Mouse (Mus musculus): ENCODE measurements around the gene Cdk15. TPM values are rescaled to one million over a fixed set of nuclear protein-coding genes. Genes with fewer than 3 reads are reported as not detected.

The Cdk15 gene
- polyA plus RNA-seq (2017; shearing (Covaris generic)), result not detected

DNA sequence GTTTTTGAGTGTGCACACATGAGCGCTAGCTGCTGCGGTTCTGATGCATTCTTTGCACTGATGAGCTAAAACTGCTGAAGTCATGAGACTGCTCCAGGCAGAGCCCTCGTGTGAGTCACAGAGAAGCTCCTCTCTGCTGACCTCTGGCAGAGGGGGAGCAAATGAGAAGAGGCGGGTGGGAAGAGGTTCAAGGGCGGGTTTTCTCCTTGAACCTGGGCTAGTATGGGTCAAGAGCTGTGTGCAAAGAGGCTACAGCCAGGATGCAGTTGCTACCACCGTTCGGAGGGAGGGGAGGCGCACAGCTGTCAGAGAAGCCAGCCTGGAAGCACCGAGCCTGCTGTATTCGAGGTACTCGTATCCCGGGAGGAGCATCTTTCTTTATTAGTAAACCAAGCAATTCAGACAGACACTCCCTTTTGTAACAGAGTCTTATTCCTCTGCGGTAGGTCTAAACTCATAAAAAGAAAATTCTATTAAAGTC is at the start of gene Cdk15:
Gene Cdk15, plus strand, starts transcription at position 156 of the 481 bp plus-strand sequence.

DNA sequence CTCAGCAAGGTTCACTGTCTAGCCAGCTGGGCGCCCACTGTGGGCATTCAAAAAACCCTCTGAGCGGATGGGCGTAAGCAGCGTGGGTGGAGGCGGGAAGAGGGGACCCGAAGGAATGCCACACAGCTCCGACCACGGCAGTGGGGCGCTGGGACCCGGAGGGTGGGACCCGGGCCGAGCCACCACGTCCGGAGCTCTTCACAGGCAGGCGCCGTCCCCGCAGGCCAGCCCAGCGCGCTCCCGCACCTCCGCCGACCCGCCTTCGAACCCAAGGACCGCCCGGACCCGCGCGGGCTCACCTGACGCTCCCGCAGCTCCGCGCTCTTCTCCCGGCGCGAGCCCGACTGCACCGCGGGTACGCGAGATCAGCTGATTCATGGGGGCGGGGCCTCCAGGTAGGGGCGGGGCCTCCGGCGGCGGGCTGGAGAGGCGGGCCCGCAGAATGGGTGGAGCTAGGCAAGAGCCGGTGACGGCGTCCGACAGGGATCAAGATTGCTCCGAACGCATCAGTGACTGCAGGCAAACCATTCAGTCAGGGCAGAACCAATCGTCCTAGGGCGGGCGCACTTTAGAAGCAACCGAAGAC is 19.8 kb upstream of the Cdk15 start, which contains the start of gene Als2:
Gene Als2, minus strand, starts transcription at position 376 of the 586 bp plus-strand sequence.

Other genes with a start within 250 kb of the Cdk15 start
- not detected for gene C2cd6, start 162.0 kb upstream of the Cdk15 start, polyA plus RNA-seq (2017; shearing (Covaris generic))
- 4.7 TPM for gene Tmem237, start 136.5 kb upstream of the Cdk15 start, polyA plus RNA-seq (2017; shearing (Covaris generic))
- gene Mpp4, start 93.5 kb upstream of the Cdk15 start, polyA plus RNA-seq (2017; shearing (Covaris generic)), result not detected
- gene Als2, start 19.7 kb upstream of the Cdk15 start, polyA plus RNA-seq (2017; shearing (Covaris generic)), result 12.3 TPM
- gene Fzd7, start 225.5 kb downstream of the Cdk15 start, polyA plus RNA-seq (2017; shearing (Covaris generic)), result not detected